Mouse (Mus musculus) liver, adult 2 months (tissue): ENCODE measurements around the gene Ldlrad3. TPM values are rescaled to one million over a fixed set of nuclear protein-coding genes. Genes with fewer than 3 reads are reported as not detected.
A peak's percentile ranks its signal among the peaks of the same experiment; 100 is the strongest.

Experiments used
- DNase-seq: peaks from one replicate; pipeline ENCODE4 v3.0.0-alpha.2; 2011; ENCODE audit warnings: low read depth, low spot score; ENCODE audit errors: extremely low read depth
- H3K27ac ChIP-seq: fragments of 200-500 bp; replicated peaks from 2 replicates; pipeline ENCODE4 v1.5.1; 2012; ENCODE audit warnings: low read depth, mild to moderate bottlenecking, control low read depth, inconsistent platforms, low read length; ENCODE audit not compliant: insufficient read depth
- H3K27me3 ChIP-seq: fragments of 200-500 bp; 2 replicates; pipeline ENCODE4 v1.6.1; 2012; ENCODE audit warnings: mild to moderate bottlenecking, moderate library complexity, low read length, inconsistent platforms; ENCODE audit not compliant: control insufficient read depth, insufficient read depth
- H3K36me3 ChIP-seq: fragments of 200-500 bp; 2 replicates; pipeline ENCODE4 v1.6.1; 2012; ENCODE audit warnings: low read length, inconsistent platforms; ENCODE audit not compliant: control insufficient read depth, insufficient read depth
- H3K4me1 ChIP-seq: fragments of 200-500 bp; 2 replicates; pipeline ENCODE4 v1.6.1; 2011; ENCODE audit warnings: low read length; ENCODE audit not compliant: control insufficient read depth, insufficient read depth
- H3K4me3 ChIP-seq: fragments of 200-500 bp; 2 replicates; pipeline ENCODE4 v1.5.1; 2011; ENCODE audit warnings: low read depth, mild to moderate bottlenecking, control low read depth, low read length, moderate library complexity; ENCODE audit not compliant: insufficient read depth
- H3K79me2 ChIP-seq: fragments of 200-500 bp; 2 replicates; pipeline ENCODE4 v1.6.1; 2012; ENCODE audit warnings: inconsistent platforms, mild to moderate bottlenecking, low read length, moderate library complexity; ENCODE audit not compliant: control insufficient read depth, insufficient read depth
- H3K9ac ChIP-seq: fragments of 200-500 bp; 2 replicates; pipeline ENCODE4 v1.6.1; 2012; ENCODE audit warnings: low read depth, mild to moderate bottlenecking, control low read depth, inconsistent platforms, low read length
- CTCF ChIP-seq: fragments of 200-500 bp; IDR thresholded peaks from 2 replicates; pipeline ENCODE4 v1.5.1; 2011; ENCODE audit warnings: low read depth, low read length, control low read depth
- POLR2A ChIP-seq: fragments of 200-500 bp; IDR thresholded peaks from 2 replicates; pipeline ENCODE4 v1.6.1; 2011; ENCODE audit warnings: low read length, control low read depth; ENCODE audit not compliant: insufficient read depth; ENCODE audit errors: extremely low read depth
- WGBS: fragments of 180-500 bp; shearing (Covaris S2); methylation state at CpG from one replicate; pipeline ENCODE4 v1.1.7; 2018; 5-methylcytosine and 5-hydroxymethylcytosine counted together
- polyA plus RNA-seq: library from polyadenylated mRNA; depleted of rRNA; stranded (reverse); fragments of >200 nt; gene quantifications from 2 replicates; pipeline ENCODE4 v1.2.3, GENCODE M21; 2012
- total RNA-seq: library from RNA; depleted of rRNA; stranded (reverse); fragments of >200 nt; gene quantifications from 2 replicates; pipeline ENCODE4 v1.2.3, GENCODE M21; 2014

Ldlrad3 gene
- total and polyA plus RNA-seq, 2 experiments, result 2.8 to 4.5 TPM

DNA sequence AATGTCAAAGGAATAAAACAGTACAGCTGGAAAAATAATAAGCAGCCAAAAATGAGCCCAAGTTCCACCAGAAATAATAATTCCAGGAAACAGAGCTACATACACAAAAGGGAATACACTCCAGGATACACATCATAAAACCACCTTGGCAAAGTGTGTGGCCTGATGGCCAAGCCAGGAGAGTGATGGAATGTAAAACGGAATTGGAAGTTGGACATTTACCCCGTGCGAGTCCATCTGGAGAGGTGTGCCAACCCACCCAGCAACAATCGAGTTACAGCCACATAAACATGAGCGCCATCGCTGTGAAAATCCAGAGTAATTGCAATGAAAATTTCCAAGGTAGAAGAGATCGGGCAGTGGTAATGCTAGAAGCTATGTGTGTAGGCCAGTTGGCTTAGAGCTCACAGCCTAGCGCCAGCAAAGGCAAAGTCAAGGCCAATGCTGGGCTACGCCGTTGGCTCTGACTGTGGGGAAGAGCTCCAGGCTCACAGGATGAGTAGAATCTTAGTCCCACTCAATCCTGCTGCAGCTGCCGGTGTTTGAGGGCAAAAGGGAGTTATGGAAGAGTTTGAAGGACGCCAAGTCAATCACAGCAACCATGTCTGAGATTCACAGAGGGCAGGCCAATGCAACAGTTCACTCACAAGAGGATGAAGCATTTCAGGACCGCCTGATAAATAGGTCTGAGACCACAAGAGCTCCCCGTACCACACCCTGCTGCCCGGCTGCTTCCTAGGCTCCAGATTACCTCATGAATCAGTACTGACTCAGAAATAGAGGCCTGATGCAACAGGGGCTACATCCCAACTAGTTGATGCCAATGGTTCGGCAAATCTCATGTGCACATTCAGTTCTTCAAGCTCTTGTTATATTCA, 7.0 kb upstream of the Ldlrad3 start:
- no peak overlapping the region for H3K27ac ChIP-seq
- H3K9ac ChIP-seq, result no peak overlapping the region
- H3K36me3 ChIP-seq, result no peaks in the 10 kb centered on the region
- peaks cover 2% of the 10 kb centered on the region; the same call in 1 of the 2 replicates for H3K27me3 ChIP-seq
- TF ChIP-seq POLR2A, result no peak
- TF ChIP-seq CTCF, result no peak
- DNase-seq, result peak; percentile 74
- no peak overlapping the region for H3K4me3 ChIP-seq
- no peaks in the 10 kb centered on the region for H3K4me1 ChIP-seq
- 82% methylated on average over 16 of the region's 16 CpGs for WGBS
- no peaks in the 10 kb centered on the region for H3K79me2 ChIP-seq

DNA sequence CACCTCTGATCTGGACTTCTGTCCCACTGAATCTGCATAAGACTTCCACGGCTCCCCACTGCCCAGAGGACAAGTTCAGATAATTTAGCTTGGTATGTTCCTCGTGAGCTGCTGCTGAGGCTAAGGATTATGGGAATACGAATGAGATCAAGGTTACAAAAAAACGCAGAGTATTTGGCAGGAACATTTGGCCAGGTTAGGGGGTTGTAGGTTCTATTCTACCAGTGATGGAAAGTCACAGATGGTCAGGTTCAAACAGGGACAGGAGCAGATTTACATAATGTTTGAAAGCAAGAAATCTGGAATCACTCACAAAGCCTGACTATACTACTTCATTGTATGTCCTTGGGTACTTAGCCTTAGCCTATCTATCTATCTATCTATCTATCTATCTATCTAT, 5.6 kb upstream of the Ldlrad3 start:
- Histone ChIP-seq H3K27ac (no peak overlapping the region), H3K79me2 (no peaks in the 10 kb centered on the region), H3K9ac (no peak overlapping the region), H3K4me3 (no peak overlapping the region), H3K36me3 (no peaks in the 10 kb centered on the region), H3K4me1 (no peaks in the 10 kb centered on the region), H3K27me3 (peaks cover 2% of the 10 kb centered on the region; the same call in 1 of the 2 replicates)
- 86% methylated on average over 4 of the region's 4 CpGs for WGBS
- no peak for DNase-seq
- TF ChIP-seq POLR2A (no peak), CTCF (no peak)

DNA sequence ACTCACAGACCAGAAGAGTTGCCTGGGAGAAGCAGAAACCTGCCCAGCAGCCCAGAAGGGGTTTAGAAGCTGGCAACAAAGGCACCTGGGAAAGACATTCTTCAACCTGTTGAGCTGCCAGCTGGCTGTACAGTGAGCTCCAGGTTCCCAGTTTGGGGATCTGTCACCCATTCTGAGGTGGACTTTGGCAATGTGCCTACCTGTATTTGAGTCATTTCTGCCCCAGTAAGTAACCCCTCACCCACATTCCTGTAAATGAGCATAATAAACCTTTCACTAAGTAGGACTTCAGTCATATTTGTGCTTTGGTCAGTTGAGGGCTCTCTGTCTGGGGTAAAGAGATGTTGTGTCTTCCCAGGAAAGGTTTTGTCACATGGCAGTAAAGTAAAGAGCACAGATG, 4.8 kb upstream of the Ldlrad3 start:
- H3K9ac ChIP-seq, result no peak overlapping the region
- H3K36me3 ChIP-seq, result no peaks in the 10 kb centered on the region
- TF ChIP-seq POLR2A (no peak), CTCF (no peak)
- peaks cover 2% of the 10 kb centered on the region; the same call in 1 of the 2 replicates for H3K27me3 ChIP-seq
- H3K79me2 ChIP-seq, result no peaks in the 10 kb centered on the region
- no peak for DNase-seq
- no peaks in the 10 kb centered on the region for H3K4me1 ChIP-seq
- no peak overlapping the region for H3K27ac ChIP-seq
- H3K4me3 ChIP-seq, result no peak overlapping the region

DNA sequence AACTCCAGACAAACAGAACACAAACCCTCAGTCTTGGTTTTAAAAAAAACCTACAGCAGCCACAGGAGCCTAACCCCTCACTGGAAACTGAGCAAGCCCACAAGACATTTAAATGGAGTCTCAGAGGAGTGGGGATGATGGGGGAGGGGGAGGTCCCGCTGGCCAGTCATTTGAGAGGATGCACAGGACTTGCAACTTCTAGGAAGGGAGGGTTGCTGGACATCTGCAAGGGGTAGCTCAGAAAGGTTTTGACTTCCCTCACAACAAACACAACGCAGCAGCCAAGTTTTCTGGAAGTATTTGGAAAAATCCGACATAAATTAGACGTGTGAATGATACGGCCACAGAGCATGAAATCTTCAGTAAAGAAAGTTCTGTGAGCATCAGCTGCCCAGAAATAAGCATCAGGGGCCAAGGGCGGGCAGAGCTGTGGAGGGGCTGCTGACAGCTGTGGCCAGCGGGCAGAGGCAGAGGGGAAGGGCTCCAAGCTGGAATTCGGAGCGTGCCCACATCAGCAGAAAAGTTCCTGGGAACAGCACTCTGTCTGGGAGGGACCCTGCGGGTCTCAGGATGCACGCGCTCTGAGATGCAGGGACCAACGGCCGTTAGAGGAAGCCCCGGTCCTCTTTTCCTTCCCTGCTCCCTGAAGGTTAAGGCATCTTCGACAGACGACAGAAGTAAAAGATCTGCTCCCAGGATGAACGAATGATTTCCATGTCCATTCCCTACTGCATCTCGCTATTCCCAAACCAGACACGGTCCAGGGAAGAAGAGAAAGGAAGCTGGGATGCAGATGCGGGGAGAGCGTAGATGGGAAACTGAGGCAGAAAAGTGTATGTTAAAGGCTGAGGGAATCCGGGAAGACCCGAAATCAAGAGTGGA, 875 bp downstream of the Ldlrad3 start:
- DNase-seq, result no peak
- Histone ChIP-seq H3K27ac (no peak overlapping the region), H3K79me2 (peaks cover 7% of the 10 kb centered on the region; the same call in 1 of the 2 replicates), H3K4me3 (peak overlapping the region; percentile 74), H3K9ac (peak overlapping the region; percentile 89), H3K36me3 (no peaks in the 10 kb centered on the region), H3K4me1 (peaks cover 2% of the 10 kb centered on the region; the same call in 1 of the 2 replicates), H3K27me3 (no peaks in the 10 kb centered on the region)
- 5% methylated on average over 24 of the region's 24 CpGs for WGBS
- TF ChIP-seq POLR2A (no peak), CTCF (no peak)

DNA sequence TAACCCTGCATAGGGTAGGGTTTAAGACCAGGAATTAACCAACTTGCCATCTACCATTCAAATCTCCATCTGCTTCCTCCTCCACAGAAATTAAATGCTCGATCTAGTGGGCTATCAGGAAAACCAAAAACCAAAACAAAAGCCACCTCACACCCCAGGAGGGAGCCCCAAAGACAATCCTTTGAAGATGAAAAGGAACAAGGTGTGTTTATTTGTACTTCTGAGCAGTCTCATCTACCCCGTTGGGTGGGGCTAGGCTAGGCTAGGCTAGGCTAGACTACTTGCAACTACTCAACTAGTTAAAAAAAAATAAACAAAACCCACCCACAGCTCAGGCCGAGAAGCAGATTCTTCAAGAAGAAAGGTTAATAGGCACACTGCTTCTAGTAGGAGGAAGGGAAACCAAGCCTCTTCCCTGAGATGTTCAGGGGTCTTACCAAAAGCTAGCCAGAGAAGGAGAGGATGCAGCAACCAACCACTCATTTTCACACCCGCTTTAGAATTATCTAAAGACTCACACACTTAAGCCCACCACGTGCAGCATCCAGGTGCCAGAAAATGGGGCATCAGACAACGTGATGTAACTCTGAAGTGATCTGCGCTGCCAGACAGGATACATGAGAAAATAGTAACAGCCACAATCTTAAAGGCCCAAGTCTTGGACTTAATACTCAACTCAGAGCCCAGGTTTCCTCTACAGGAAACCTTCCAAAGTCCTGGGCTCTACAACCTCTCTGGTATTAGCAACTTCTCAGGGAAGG, 2.3 kb downstream of the Ldlrad3 start:
- no peak for DNase-seq
- Histone ChIP-seq H3K27ac (no peak overlapping the region), H3K79me2 (peaks cover 10% of the 10 kb centered on the region; the same call in 1 of the 2 replicates), H3K4me1 (peaks cover 2% of the 10 kb centered on the region; the same call in 1 of the 2 replicates), H3K27me3 (no peaks in the 10 kb centered on the region), H3K9ac (no peak overlapping the region), H3K4me3 (no peak overlapping the region), H3K36me3 (no peaks in the 10 kb centered on the region)
- WGBS, result 85% methylated on average over 7 of the region's 7 CpGs
- TF ChIP-seq CTCF, result no peak
